Comparison of ENCODE assay signal across 15 mouse cellular contexts in the genomic region with DNA sequence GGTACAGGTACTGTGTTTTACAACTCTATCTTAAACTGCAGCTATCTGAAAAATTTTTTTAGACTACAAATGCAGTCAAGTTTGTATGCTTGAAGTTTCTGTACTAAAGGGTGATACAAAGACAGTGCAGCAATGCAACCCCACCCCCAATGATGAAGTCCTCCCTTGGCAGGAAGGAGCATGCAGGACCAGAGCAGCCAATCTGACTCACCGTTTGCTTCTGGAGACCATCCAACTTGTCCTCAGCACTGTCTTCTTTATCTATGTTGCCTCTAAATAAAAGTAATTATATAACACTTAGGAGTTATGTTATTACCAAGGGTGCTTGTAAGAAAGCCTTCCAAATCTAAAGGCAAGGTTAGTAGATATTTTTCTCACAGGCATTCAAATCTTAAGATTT.
DNase-seq lines count a peak whose midpoint lies in the region; ATAC-seq and TF ChIP-seq lines count a peak whose summit lies in the region.
"Had no signal": no experiment of that assay in that cellular context is flagged by ENCODE, and none has a peak within 500 bp of the region (broad histone marks: within the 10 kb centered on the region; RNA-seq: fewer than 3 reads in every experiment).

No protein-coding gene starts in this region.

- peaks cover 44% of the 10 kb centered on the region for H3K36me3 ChIP-seq in intestine, postnatal 0 days (ENCODE audit: control insufficient read depth, insufficient read depth)
- peaks cover 78% of the 10 kb centered on the region for H3K36me3 ChIP-seq in midbrain, embryonic 14.5 days (ENCODE audit: control insufficient read depth, insufficient read depth, low read length)

- DNase-seq in left cerebral cortex, adult 18-20 months (ENCODE audit: low spot score in 2 of 2): peak; percentile 40 to 49
- no peak for DNase-seq in left cerebral cortex, postnatal 14 days (ENCODE audit: low spot score in 2 of 2)
- DNase-seq in 416B (ENCODE audit: low read depth): peak; percentile 31
- DNase-seq in MN1 (ENCODE audit: low spot score): peak; percentile 46
- DNase-seq in cerebellum, adult 18-20 months: peak; percentile 31 to 54
- DNase-seq in midbrain, embryonic 14.5 days: no peak
- DNase-seq in kidney, adult 11 months: no peak
- DNase-seq: lung, adult 2 months; thymus, adult 18-20 months had no signal

- no peak overlapping the region for H3K4me3 ChIP-seq in intestine, postnatal 0 days (ENCODE audit: low read depth, low read length)
- no peak overlapping the region for H3K4me3 ChIP-seq in midbrain, embryonic 14.5 days (replicated peaks; ENCODE audit: low read depth, low read length)
- H3K4me3 ChIP-seq: embryonic facial prominence, embryonic 12.5 days; heart, embryonic 12.5 days; limb, embryonic 13.5 days; midbrain, embryonic 13.5 days had no signal

- intact Hi-C loops in left cerebral cortex, postnatal 14 days (cut with DNase I): no loop called here

- H3K27me3 ChIP-seq in intestine, postnatal 0 days (replicated peaks; ENCODE audit: control insufficient read depth, insufficient read depth, low read length): no peaks in the 10 kb centered on the region
- H3K27me3 ChIP-seq in midbrain, embryonic 14.5 days (ENCODE audit: control insufficient read depth, insufficient read depth, low read length): no peaks in the 10 kb centered on the region
- H3K27me3 ChIP-seq: embryonic facial prominence, embryonic 12.5 days; heart, embryonic 12.5 days; limb, embryonic 13.5 days; midbrain, embryonic 13.5 days had no signal

- no peak overlapping the region for H3K9ac ChIP-seq in intestine, postnatal 0 days (ENCODE audit: low read depth, low read length)
- no peak overlapping the region for H3K9ac ChIP-seq in midbrain, embryonic 14.5 days (replicated peaks; ENCODE audit: low read length)
- H3K9ac ChIP-seq: embryonic facial prominence, embryonic 12.5 days; heart, embryonic 12.5 days; limb, embryonic 13.5 days; midbrain, embryonic 13.5 days had no signal

- H3K4me2 ChIP-seq in intestine, postnatal 0 days (replicated peaks; ENCODE audit: low read depth): no peak overlapping the region
- no peak overlapping the region for H3K4me2 ChIP-seq in midbrain, embryonic 14.5 days (ENCODE audit: low read length)
- H3K4me2 ChIP-seq: embryonic facial prominence, embryonic 12.5 days; heart, embryonic 12.5 days; limb, embryonic 13.5 days; midbrain, embryonic 13.5 days had no signal

- no peak overlapping the region for H3K27ac ChIP-seq in intestine, postnatal 0 days (ENCODE audit: low read depth, low read length)
- H3K27ac ChIP-seq in midbrain, embryonic 14.5 days (replicated peaks; ENCODE audit: low read depth, low read length): no peak overlapping the region
- H3K27ac ChIP-seq: embryonic facial prominence, embryonic 12.5 days; limb, embryonic 13.5 days; midbrain, embryonic 13.5 days had no signal

- no peaks in the 10 kb centered on the region for H3K9me3 ChIP-seq in intestine, postnatal 0 days (ENCODE audit: control insufficient read depth)
- no peaks in the 10 kb centered on the region for H3K9me3 ChIP-seq in midbrain, embryonic 14.5 days (ENCODE audit: control insufficient read depth, low read length)
- H3K9me3 ChIP-seq: embryonic facial prominence, embryonic 12.5 days; heart, embryonic 12.5 days; limb, embryonic 13.5 days; midbrain, embryonic 13.5 days had no signal

- ATAC-seq in intestine, postnatal 0 days: no peak
- no peak for ATAC-seq in midbrain, embryonic 14.5 days (ENCODE audit: low FRiP score, low TSS enrichment)
- ATAC-seq: hindbrain, embryonic 16.5 days; midbrain, embryonic 13.5 days had no signal

- WGBS in intestine, postnatal 0 days: 42% methylated on average over 1 of the region's 1 CpGs
- WGBS in midbrain, embryonic 14.5 days: 89% methylated on average over 1 of the region's 1 CpGs

- no peaks in the 10 kb centered on the region for H3K4me1 ChIP-seq in intestine, postnatal 0 days (replicated peaks; ENCODE audit: control insufficient read depth, insufficient read depth, low read length)
- no peaks in the 10 kb centered on the region for H3K4me1 ChIP-seq in midbrain, embryonic 14.5 days (ENCODE audit: control insufficient read depth, insufficient read depth, low read length)
- H3K4me1 ChIP-seq: embryonic facial prominence, embryonic 12.5 days; limb, embryonic 13.5 days had no signal

- no peak for TF ChIP-seq CTCF in intestine, postnatal 0 days (IDR thresholded peaks at IDR 0.05; ENCODE audit: low read depth)

Comparison
In these comparisons a context has a peak if more than half of its experiments do, and no peak if none do; other contexts are left out.
1. DNase-seq: peak in left cerebral cortex, adult 18-20 months (2 of 2), 416B (single experiment), MN1 (single experiment) and cerebellum, adult 18-20 months (2 of 2); none in left cerebral cortex, postnatal 14 days (0 of 2), midbrain, embryonic 14.5 days (single experiment) and kidney, adult 11 months (single experiment).